Mouse (Mus musculus): Measurements from ENCODE around the gene Ccdc42.

The Ccdc42 gene

DNA sequence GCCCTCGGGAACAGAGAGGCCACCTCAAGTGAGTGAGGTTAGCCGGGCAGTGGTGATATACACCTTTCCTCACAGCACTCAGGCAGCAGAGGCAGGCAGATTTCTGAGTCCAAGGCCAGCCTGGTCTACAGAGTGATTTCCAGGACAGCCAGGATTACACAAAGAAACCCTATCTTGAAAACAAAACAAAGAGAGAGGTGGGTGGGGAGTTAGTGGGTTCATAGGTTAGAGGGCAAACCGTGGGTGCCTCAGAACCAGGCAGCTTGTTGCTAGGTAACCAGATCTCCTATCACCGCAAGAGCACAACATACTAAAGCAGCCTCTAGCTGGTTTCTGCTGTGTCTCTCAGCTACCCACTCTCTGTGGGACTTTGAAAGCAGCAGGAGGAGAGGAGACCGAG lies at the start of gene Ccdc42:
Ccdc42 (plus strand) TSS at position 301 of the 400 bp plus-strand sequence.
- no peak for DNase-seq (ENCODE audit: low read depth)

DNA sequence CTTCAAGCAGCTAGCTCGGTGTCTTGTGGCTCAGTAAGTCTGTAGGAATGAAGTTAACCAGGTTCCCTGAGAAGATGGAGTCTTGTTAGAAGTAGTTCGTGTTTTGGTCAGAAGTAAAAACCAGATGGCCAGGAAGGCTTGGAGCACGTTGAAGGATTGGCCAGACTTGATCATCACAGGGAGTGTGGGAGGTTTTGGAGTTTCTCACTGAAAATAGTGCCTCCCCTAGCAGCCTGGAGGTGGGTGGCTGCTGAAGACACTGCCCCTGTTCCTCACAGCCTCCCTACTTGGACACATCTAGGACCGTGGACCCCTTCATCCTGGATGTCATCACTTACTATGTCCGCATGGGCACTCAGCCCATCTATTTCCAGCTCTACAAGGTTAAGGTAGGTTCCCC lies 47.2 kb upstream of the Ccdc42 start:
- no peak for DNase-seq (ENCODE audit: low read depth)

DNA sequence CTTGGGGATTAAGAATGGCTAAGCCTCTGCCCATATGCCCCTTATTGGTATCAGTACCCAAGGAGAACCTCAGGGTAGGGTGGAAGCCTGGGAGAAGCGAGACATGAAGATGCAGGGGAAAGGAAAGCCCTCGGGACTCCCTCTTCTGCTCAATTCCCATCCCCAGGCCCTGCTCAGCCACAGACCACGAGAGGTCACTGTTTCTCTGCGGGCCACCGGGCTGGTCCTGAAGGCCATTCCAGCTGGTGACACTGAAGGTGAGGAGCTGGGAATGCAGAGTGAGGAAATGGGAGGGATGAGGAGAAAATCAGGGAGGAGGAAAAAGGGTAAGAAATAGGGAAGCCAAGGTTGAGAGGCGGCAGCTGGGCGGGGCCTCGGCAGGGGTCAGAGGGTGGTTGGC lies 42.3 kb upstream of the Ccdc42 start:
- DNase-seq (ENCODE audit: low read depth) = no peak

DNA sequence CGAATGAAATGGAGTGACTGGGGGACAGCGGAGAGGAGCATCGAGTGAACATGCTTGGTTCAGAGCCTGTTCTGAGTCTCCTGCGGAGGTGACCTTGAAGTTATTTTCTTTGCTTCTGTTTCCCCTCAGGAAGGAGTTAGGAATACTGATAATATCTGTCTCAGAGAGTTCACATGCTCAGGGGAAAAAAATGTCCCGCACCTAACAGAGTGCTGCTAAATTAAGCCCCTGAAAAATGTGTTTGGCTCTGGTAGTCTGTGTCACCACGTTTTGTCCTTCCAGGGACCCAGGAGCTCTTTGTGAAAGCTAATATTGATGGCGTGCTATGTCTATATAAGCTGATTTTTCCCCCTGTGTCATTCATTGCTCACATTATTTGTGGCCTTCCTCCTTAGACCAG lies 41.6 kb upstream of the Ccdc42 start:
- no peak for DNase-seq (ENCODE audit: low read depth)

DNA sequence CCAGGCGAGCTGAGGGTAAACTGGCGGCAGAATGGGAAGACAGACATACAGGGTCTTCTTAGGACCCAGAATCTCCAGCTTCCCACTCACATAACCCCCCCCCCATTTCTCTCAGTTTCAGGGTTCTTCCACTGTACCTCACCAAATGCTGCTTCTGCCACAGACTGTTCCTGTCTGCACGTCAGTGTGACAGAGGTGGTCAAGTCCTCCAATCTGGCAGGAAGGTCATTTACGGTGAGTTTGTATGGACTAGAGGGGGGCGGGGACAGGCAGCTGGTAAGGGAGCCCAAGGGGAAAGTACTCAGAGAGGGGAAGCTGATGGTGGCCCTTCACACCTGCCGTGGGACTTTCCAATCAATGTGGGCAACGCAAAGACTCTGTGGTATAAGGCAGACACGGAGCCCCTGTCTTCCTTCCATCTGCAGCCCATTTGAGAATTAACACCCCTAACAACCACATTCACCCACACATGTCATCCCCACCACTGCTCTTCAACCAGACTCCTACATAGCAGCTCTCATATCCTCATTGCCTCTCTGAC lies 41.1 kb upstream of the Ccdc42 start:
- no peak for DNase-seq (ENCODE audit: low read depth)

GRCm38 (mm10) chr11:68547484-68547883 lies 39.3 kb upstream of the Ccdc42 start:
- no peak for DNase-seq (ENCODE audit: low read depth)

DNA sequence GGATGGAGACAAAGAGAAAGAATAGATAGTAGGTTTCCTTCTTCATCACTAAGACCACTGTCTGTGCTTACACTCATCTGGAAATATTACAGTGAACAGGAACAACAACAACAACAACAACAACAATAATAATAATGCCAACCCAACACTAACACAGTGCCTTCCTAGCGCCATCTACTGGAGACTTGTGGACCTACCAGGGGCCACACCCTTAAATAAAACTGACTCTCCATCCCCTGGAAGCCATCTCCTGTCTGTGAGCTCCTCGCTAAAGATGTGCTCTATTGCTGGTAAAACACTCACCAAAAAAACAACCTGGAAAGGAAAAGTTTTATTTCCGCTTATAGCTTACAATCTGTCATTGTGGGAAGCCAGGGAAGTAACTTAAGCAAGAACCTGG lies 37.2 kb upstream of the Ccdc42 start:
- DNase-seq (ENCODE audit: low read depth) = peak; percentile 20

GRCm38 (mm10) chr11:68550358-68550757 lies 36.5 kb upstream of the Ccdc42 start:
- no peak for DNase-seq (ENCODE audit: low read depth)

DNA sequence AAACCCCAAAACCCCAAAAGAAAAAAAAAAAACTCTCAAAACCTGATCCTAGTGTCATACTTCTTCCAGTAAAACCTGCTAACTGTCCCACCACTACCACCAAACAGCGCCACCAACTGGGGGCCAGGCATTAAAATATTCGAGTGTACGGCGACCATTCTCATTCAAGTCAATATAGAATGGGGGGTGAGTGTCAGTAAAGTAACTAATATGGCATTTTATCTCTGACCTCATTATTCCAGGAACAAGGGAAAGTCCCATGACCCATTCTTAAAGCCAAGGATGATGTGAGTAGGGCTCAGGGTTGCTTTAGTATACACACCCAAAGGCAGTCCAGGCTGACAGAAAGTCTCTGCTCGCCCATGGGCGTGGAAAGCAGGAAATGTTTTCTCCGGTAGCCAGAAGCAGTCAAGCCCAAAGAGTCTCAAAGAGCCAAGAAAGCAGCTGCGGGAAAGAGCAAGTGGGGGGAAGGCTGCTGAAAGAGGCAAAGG lies 32.8 kb upstream of the Ccdc42 start:
- peak; percentile 27 for DNase-seq (ENCODE audit: low read depth)

- DNase-seq (ENCODE audit: low read depth) = no peak
These were observed 30.8 kb upstream of the Ccdc42 start, which contains the start of gene Mfsd6l for GRCm38 (mm10) chr11:68555918-68556584. Gene Mfsd6l, plus strand, starts transcription at chr11:68556186.

- no peak for DNase-seq (ENCODE audit: low read depth)
These were observed 27.3 kb upstream of the Ccdc42 start for GRCm38 (mm10) chr11:68559546-68559945.

GRCm38 (mm10) chr11:68561957-68562950 lies 24.6 kb upstream of the Ccdc42 start:
- DNase-seq (ENCODE audit: low read depth) = no peak

- DNase-seq (ENCODE audit: low read depth) = no peak
These were observed 22.3 kb upstream of the Ccdc42 start for GRCm38 (mm10) chr11:68564356-68565031.

- no peak for DNase-seq (ENCODE audit: low read depth)
These were observed 21.8 kb upstream of the Ccdc42 start for GRCm38 (mm10) chr11:68565032-68565429.

DNA sequence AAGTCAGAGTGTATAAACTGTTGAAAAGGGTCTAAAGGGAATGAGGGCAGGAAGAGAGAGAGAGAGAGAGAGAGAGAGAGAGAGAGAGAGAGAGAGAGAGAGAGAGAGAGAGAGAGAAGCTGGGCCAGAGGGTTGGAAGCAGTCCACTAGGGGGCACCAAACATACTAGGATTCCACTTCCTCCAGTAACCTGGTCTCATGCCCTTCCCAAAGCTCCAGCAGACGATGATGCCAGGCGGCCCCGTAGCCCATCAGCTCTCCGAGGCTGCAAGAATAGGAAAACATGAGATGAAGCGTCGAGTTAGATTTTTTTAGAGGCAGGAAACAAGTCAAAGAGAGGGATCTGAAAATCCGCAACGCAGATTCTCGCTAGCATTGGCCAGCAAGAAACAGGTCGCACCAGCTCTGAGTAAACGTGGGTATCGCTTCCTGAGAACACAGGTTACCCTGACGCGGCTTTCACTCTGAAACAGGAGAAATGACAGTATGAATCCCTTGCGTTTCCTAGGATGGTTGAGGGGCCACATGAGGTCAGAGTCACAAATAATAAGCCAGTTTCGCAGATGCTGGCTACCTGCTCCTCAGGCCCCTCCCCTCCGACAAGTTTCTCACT lies 20.3 kb upstream of the Ccdc42 start:
- DNase-seq (ENCODE audit: low read depth) = peak; percentile 28

GRCm38 (mm10) chr11:68570861-68571260 lies 16.0 kb upstream of the Ccdc42 start:
- DNase-seq (ENCODE audit: low read depth) = no peak

GRCm38 (mm10) chr11:68577076-68577475 lies 9.7 kb upstream of the Ccdc42 start:
- no peak for DNase-seq (ENCODE audit: low read depth)

GRCm38 (mm10) chr11:68579462-68579881 lies 7.3 kb upstream of the Ccdc42 start:
- DNase-seq (ENCODE audit: low read depth) = no peak

GRCm38 (mm10) chr11:68580566-68580965 lies 6.3 kb upstream of the Ccdc42 start:
- DNase-seq (ENCODE audit: low read depth) = no peak

- DNase-seq (ENCODE audit: low read depth) = no peak
These were observed 3.6 kb upstream of the Ccdc42 start for GRCm38 (mm10) chr11:68583225-68583624.

DNA sequence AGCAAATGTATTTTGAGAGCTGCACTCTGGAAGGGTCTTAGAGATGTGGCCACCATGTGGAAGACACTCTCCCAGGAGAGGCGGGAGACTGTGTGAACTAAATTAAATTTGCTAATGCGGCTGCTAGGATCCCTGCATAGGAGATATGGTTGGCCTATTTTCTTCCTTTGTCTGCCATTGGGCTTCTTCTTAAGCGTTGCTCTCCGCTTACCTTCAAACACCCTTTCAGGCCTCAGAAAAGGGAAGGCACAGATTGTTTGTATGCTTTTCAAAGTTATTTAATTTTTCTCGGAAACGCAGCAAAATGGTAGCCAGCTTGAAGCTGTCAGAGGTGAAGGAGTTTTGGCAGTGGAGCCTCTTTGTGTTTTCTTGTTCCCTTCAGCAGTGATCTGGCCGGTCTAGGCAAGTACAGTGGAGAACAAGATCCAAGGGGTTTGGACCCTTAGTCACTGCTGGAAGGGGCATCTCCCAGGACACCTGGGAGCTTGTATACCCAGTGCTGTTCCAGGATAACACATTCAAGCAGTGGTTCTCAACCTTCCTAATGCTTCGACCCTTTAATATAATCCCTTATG lies 2.8 kb upstream of the Ccdc42 start:
- DNase-seq (ENCODE audit: low read depth) = no peak

Data from c-Kit-positive CD71-positive TER-119-negative erythroid progenitor cells, embryonic 14.5 days (primary cell).